Mouse (Mus musculus) MEL (cell line): Measurements from ENCODE around the gene Glp1r. TPM values are rescaled to one million over a fixed set of nuclear protein-coding genes. Genes with fewer than 3 reads are reported as not detected.

ENCODE experiments used
- DNase-seq: peaks from one replicate; pipeline ENCODE4 v3.0.0; 2011; ENCODE audit warnings: low read depth, low spot score
- H3K27ac ChIP-seq: 2 replicates; pipeline ENCODE4 v1.5.1; 2012; ENCODE audit warnings: low read depth, mild to moderate bottlenecking, control low read depth, low read length, moderate library complexity; ENCODE audit not compliant: control insufficient read depth
- H3K27me3 ChIP-seq, 2 experiments: fragments of 150-350 bp in 1 of 2; sonication (generic) in 1 of 2; 2 replicates each; pipeline ENCODE4 v1.6.1; 2012; ENCODE audit warnings: low read length in 2 of 2, mild to moderate bottlenecking in 2 of 2, improper control_type of control experiment in 1 of 2, moderate library complexity in 1 of 2; ENCODE audit not compliant: insufficient read depth in 2 of 2, control insufficient read depth in 1 of 2
- H3K36me3 ChIP-seq, 2 experiments: 2 replicates each; pipeline ENCODE4 v1.6.1; 2012 to 2014; ENCODE audit warnings: low read length in 2 of 2, improper control_type of control experiment in 1 of 2, inconsistent platforms in 1 of 2, mild to moderate bottlenecking in 1 of 2; ENCODE audit not compliant: insufficient read depth in 2 of 2, control insufficient read depth in 1 of 2
- H3K4me1 ChIP-seq, 2 experiments: fragments of 150-350 bp in 1 of 2; sonication (generic) in 1 of 2; 2 replicates each; pipeline ENCODE4 v1.6.1; 2012; ENCODE audit warnings: low read length in 2 of 2, improper control_type of control experiment in 1 of 2, mild to moderate bottlenecking in 1 of 2; ENCODE audit not compliant: insufficient read depth in 2 of 2, control insufficient read depth in 1 of 2
- H3K4me3 ChIP-seq, 2 experiments: fragments of 150-350 bp in 1 of 2; sonication (generic) in 1 of 2; 2 replicates each; pipeline ENCODE4 v1.5.1; 2012; ENCODE audit warnings: low read depth in 2 of 2, low read length in 2 of 2, mild to moderate bottlenecking in 2 of 2, moderate library complexity in 2 of 2, control low read depth in 1 of 2, improper control_type of control experiment in 1 of 2; ENCODE audit not compliant: control insufficient read depth in 1 of 2, insufficient read depth in 1 of 2
- H3K79me2 ChIP-seq: 2 replicates; pipeline ENCODE4 v1.6.1; 2012; ENCODE audit warnings: mild to moderate bottlenecking, low read length, moderate library complexity; ENCODE audit not compliant: control insufficient read depth, poor library complexity, insufficient read depth
- H3K9ac ChIP-seq: 2 replicates; pipeline ENCODE4 v1.6.1; 2012; ENCODE audit warnings: low read depth, mild to moderate bottlenecking, control low read depth, low read length, moderate library complexity; ENCODE audit not compliant: control insufficient read depth, poor library complexity, severe bottlenecking
- H3K9me3 ChIP-seq: fragments of 150-350 bp; sonication (generic); replicated peaks from 2 replicates; pipeline ENCODE4 v1.6.1; 2012; ENCODE audit warnings: mild to moderate bottlenecking, low read length, improper control_type of control experiment, moderate library complexity; ENCODE audit not compliant: insufficient read depth
- BHLHE40 ChIP-seq: IDR thresholded peaks from 2 replicates; pipeline ENCODE4 v1.6.1; 2012; ENCODE audit warnings: low read depth, mild to moderate bottlenecking, inconsistent platforms, low read length, improper control_type of control experiment, borderline replicate concordance
- CHD1 ChIP-seq: IDR thresholded peaks from 2 replicates; pipeline ENCODE4 v1.6.1; 2012; ENCODE audit warnings: low read depth, mild to moderate bottlenecking, inconsistent platforms, low read length, improper control_type of control experiment
- CHD2 ChIP-seq: IDR thresholded peaks from 2 replicates; pipeline ENCODE4 v1.6.1; 2011; ENCODE audit warnings: low read length, improper control_type of control experiment
- E2F4 ChIP-seq: IDR thresholded peaks from 2 replicates; pipeline ENCODE4 v1.6.1; 2011; ENCODE audit warnings: low read depth, low read length, improper control_type of control experiment, borderline replicate concordance
- ELF1 ChIP-seq: IDR thresholded peaks from 2 replicates; pipeline ENCODE4 v1.6.1; 2014; ENCODE audit warnings: low read depth, mild to moderate bottlenecking, inconsistent platforms, low read length, improper control_type of control experiment, moderate library complexity
- GABPA ChIP-seq: IDR thresholded peaks from 2 replicates; pipeline ENCODE4 v1.6.1; 2012; ENCODE audit warnings: low read depth, mild to moderate bottlenecking, inconsistent platforms, low read length, improper control_type of control experiment, moderate library complexity
- HCFC1 ChIP-seq: IDR thresholded peaks from 2 replicates; pipeline ENCODE4 v1.6.1; 2012; ENCODE audit warnings: low read depth, mild to moderate bottlenecking, inconsistent platforms, low read length, improper control_type of control experiment, moderate library complexity
- JUND ChIP-seq: IDR thresholded peaks from 2 replicates; pipeline ENCODE4 v1.6.1; 2011; ENCODE audit warnings: low read depth, mild to moderate bottlenecking, improper control_type of control experiment, low read length
- KAT2A ChIP-seq: conservative IDR thresholded peaks from 2 replicates; pipeline ENCODE4 v1.6.1; 2012; ENCODE audit warnings: low read depth, low read length, improper control_type of control experiment, inconsistent platforms
- MAFK ChIP-seq: IDR thresholded peaks from 2 replicates; pipeline ENCODE4 v1.6.1; 2011; ENCODE audit warnings: low read depth, mild to moderate bottlenecking, low read length, improper control_type of control experiment, borderline replicate concordance
- MAZ ChIP-seq: IDR thresholded peaks from 2 replicates; pipeline ENCODE4 v1.6.1; 2012; ENCODE audit warnings: low read depth, mild to moderate bottlenecking, inconsistent platforms, low read length, improper control_type of control experiment
- MEF2A ChIP-seq: IDR thresholded peaks from 2 replicates; pipeline ENCODE4 v1.6.1; 2014; ENCODE audit warnings: low read depth, mild to moderate bottlenecking, inconsistent platforms, low read length, improper control_type of control experiment; ENCODE audit not compliant: poor library complexity, insufficient replicate concordance, severe bottlenecking; ENCODE audit errors: extremely low read depth
- MYB ChIP-seq: IDR thresholded peaks from 2 replicates; pipeline ENCODE4 v1.6.1; 2011; ENCODE audit warnings: mild to moderate bottlenecking, low read depth, low read length, improper control_type of control experiment
- MYC ChIP-seq: IDR thresholded peaks from 2 replicates; pipeline ENCODE4 v1.6.1; 2011; ENCODE audit warnings: low read depth, mild to moderate bottlenecking, low read length, improper control_type of control experiment, moderate library complexity
- NRF1 ChIP-seq: IDR thresholded peaks from 2 replicates; pipeline ENCODE4 v1.6.1; 2014; ENCODE audit warnings: low read depth, mild to moderate bottlenecking, inconsistent platforms, low read length, improper control_type of control experiment, moderate library complexity; ENCODE audit not compliant: poor library complexity, insufficient read depth, severe bottlenecking
- POLR2A ChIP-seq, 2 experiments: IDR thresholded peaks; 2 replicates each; pipeline ENCODE4 v1.6.1; 2011 to 2012; ENCODE audit warnings: low read length in 2 of 2, mild to moderate bottlenecking in 2 of 2, control low read depth in 1 of 2, improper control_type of control experiment in 1 of 2, low read depth in 1 of 2, moderate library complexity in 1 of 2; ENCODE audit not compliant: control insufficient read depth in 1 of 2, insufficient read depth in 1 of 2, poor library complexity in 1 of 2
- RAD21 ChIP-seq: IDR thresholded peaks from 2 replicates; pipeline ENCODE4 v1.6.1; 2011; ENCODE audit warnings: mild to moderate bottlenecking, low read depth, low read length, improper control_type of control experiment
- RCOR1 ChIP-seq: IDR thresholded peaks from 2 replicates; pipeline ENCODE4 v1.6.1; 2012; ENCODE audit warnings: low read depth, mild to moderate bottlenecking, inconsistent platforms, low read length, improper control_type of control experiment
- SMC3 ChIP-seq: IDR thresholded peaks from 2 replicates; pipeline ENCODE4 v1.6.1; 2011; ENCODE audit warnings: low read depth, low read length, improper control_type of control experiment
- TBP ChIP-seq: IDR thresholded peaks from 2 replicates; pipeline ENCODE4 v1.8.0; 2011; ENCODE audit warnings: low read depth, low read length, improper control_type of control experiment
- TCF12 ChIP-seq: IDR thresholded peaks from 2 replicates; pipeline ENCODE4 v1.6.1; 2014; ENCODE audit warnings: low read depth, mild to moderate bottlenecking, inconsistent platforms, low read length, improper control_type of control experiment, moderate library complexity
- UBTF ChIP-seq: IDR thresholded peaks from 2 replicates; pipeline ENCODE4 v1.6.1; 2012; ENCODE audit warnings: low read depth, mild to moderate bottlenecking, inconsistent platforms, low read length, improper control_type of control experiment, moderate library complexity, borderline replicate concordance; ENCODE audit not compliant: insufficient read depth
- USF2 ChIP-seq, 2 experiments: IDR thresholded peaks; 2 replicates each; pipeline ENCODE4 v1.6.1; 2011 to 2012; ENCODE audit warnings: improper control_type of control experiment in 2 of 2, low read length in 2 of 2, borderline replicate concordance in 1 of 2, inconsistent platforms in 1 of 2, low read depth in 1 of 2, mild to moderate bottlenecking in 1 of 2; ENCODE audit not compliant: insufficient read depth in 1 of 2
- ZC3H11A ChIP-seq: IDR thresholded peaks from 2 replicates; pipeline ENCODE4 v1.6.1; 2012; ENCODE audit warnings: low read depth, mild to moderate bottlenecking, inconsistent platforms, low read length, improper control_type of control experiment
- ZMIZ1 ChIP-seq: IDR thresholded peaks from 2 replicates; pipeline ENCODE4 v1.6.1; 2012; ENCODE audit warnings: low read depth, mild to moderate bottlenecking, inconsistent platforms, low read length, improper control_type of control experiment, moderate library complexity
- polyA plus RNA-seq, 2 experiments: library from polyadenylated mRNA; stranded (reverse) in 1 of 2; unstranded in 1 of 2; fragments of >175 nt in 1 of 2; fragments of >200 nt in 1 of 2; gene quantifications; 2 replicates each; pipeline versions ENCODE4 v1.2.1 to v1.2.4; 2012; ENCODE audit warnings: low replicate concordance in 2 of 2, low read depth in 1 of 2; ENCODE audit not compliant: insufficient read length in 2 of 2, insufficient read depth in 1 of 2, missing spikeins in 1 of 2
- total RNA-seq: library from RNA; depleted of rRNA; stranded (reverse); fragments of 300-350 nt; gene quantifications from 2 replicates; pipeline ENCODE4 v1.2.3, GENCODE M21; 2012

Glp1r gene
- total and polyA plus RNA-seq, 3 experiments, result 0.04 TPM; not detected in 1

- H3K79me2 ChIP-seq, result no peaks in the 10 kb centered on the region
- no peaks in the 10 kb centered on the region for H3K9me3 ChIP-seq
- no peaks in the 10 kb centered on the region for H3K27me3 ChIP-seq
- TF ChIP-seq JUND, result no peak
- TF ChIP-seq MAFK, result no peak
- TF ChIP-seq E2F4, result no peak
- no peak for TF ChIP-seq UBTF
- no peak for TF ChIP-seq TCF12
- TF ChIP-seq GABPA, result no peak
- TF ChIP-seq RCOR1, result no peak
- no peak for TF ChIP-seq USF2 (IDR thresholded peaks at IDR 0.05; ENCODE audit: borderline replicate concordance in 1 of 2, insufficient read depth in 1 of 2, low read depth in 1 of 2, low read length in 2 of 2)
- TF ChIP-seq CHD1, result no peak
- no peak for TF ChIP-seq ZMIZ1
- no peak for TF ChIP-seq BHLHE40
- TF ChIP-seq RAD21, result no peak
- TF ChIP-seq MYC, result no peak
- no peak for TF ChIP-seq TBP
- TF ChIP-seq MEF2A, result no peak
- no peak for TF ChIP-seq HCFC1
- no peak for TF ChIP-seq ZC3H11A
- no peak for TF ChIP-seq POLR2A (IDR thresholded peaks at IDR 0.05; ENCODE audit: control insufficient read depth in 1 of 2, insufficient read depth in 1 of 2, low read depth in 1 of 2, low read length in 2 of 2, poor library complexity in 1 of 2)
- DNase-seq, result no peak
- H3K36me3 ChIP-seq, result no peaks in the 10 kb centered on the region
- H3K9ac ChIP-seq, result no peak overlapping the region
- no peak overlapping the region for H3K4me3 ChIP-seq
- H3K4me1 ChIP-seq, result no peaks in the 10 kb centered on the region
- H3K27ac ChIP-seq, result no peak overlapping the region
These were observed 42.9 kb upstream of the Glp1r start for GRCm38 (mm10) chr17:30858586-30859259.

GRCm38 (mm10) chr17:30859989-30860585 is 41.5 kb upstream of the Glp1r start:
- Histone ChIP-seq H3K4me3 (no peak overlapping the region), H3K9me3 (no peaks in the 10 kb centered on the region), H3K4me1 (no peaks in the 10 kb centered on the region), H3K27me3 (no peaks in the 10 kb centered on the region), H3K79me2 (no peaks in the 10 kb centered on the region), H3K9ac (no peak overlapping the region), H3K27ac (no peak overlapping the region), H3K36me3 (no peaks in the 10 kb centered on the region)
- DNase-seq, result no peak
- TF ChIP-seq CHD2 (no peak), SMC3 (no peak), USF2 (IDR thresholded peaks at IDR 0.05; ENCODE audit: borderline replicate concordance in 1 of 2, insufficient read depth in 1 of 2, low read depth in 1 of 2, low read length in 2 of 2) (no peak), ELF1 (no peak), MAZ (no peak), BHLHE40 (no peak), NRF1 (no peak), KAT2A (no peak), MYB (no peak), ZMIZ1 (no peak), MYC (no peak)
